Mouse (Mus musculus) embryo, embryonic 9.5 days (tissue): ENCODE data around the gene Vmn2r73.

Source experiments
- DNase-seq: peaks from one replicate; pipeline ENCODE4 v3.0.0-alpha.2; 2017; ENCODE audit errors: extremely low spot score

Gene Vmn2r73

GRCm38 (mm10) chr7:85876166-85876565 lies at the start of gene Vmn2r73:
TSS of gene Vmn2r73 (minus strand) at chr7:85876266.
- no peak for DNase-seq

GRCm38 (mm10) chr7:85840090-85840948 lies 35.7 kb downstream of the Vmn2r73 start:
- DNase-seq = peak; percentile 23

- peak; percentile 15 for DNase-seq
Observed at GRCm38 (mm10) chr7:85818092-85818491, 58.0 kb downstream of the Vmn2r73 start.
